Mouse (Mus musculus): ENCODE data around the gene Sfxn2. TPM values are rescaled to one million over a fixed set of nuclear protein-coding genes. Genes with fewer than 3 reads are reported as not detected.
A peak's percentile ranks its signal among the peaks of the same experiment; 100 is the strongest.

Sfxn2 gene
- polyA plus RNA-seq, 1 experiment from 2014 or later, result 21.0 TPM

- Histone ChIP-seq H3K27me3 (replicated peaks; ENCODE audit: low read depth, poor library complexity, severe bottlenecking) (no peaks in the 10 kb centered on the region), H3K36me3 (replicated peaks) (peaks cover 51% of the 10 kb centered on the region), H3K4me1 (peaks cover 47% of the 10 kb centered on the region), H3K9me3 (no peaks in the 10 kb centered on the region), H3K4me3 (no peak overlapping the region), H3K27ac (replicated peaks) (no peak overlapping the region)
- no peak for DNase-seq (ENCODE audit: low spot score)
- 85% methylated on average over 11 of the region's 11 CpGs for WGBS
Measured at GRCm38 (mm10) chr19:46616378-46616777, 43.2 kb downstream of the Sfxn2 start.

- Histone ChIP-seq H3K27ac (replicated peaks) (no peak overlapping the region), H3K4me1 (peaks cover 56% of the 10 kb centered on the region), H3K4me3 (no peak overlapping the region), H3K36me3 (replicated peaks) (peaks cover 54% of the 10 kb centered on the region), H3K27me3 (replicated peaks; ENCODE audit: low read depth, poor library complexity, severe bottlenecking) (no peaks in the 10 kb centered on the region), H3K9me3 (no peaks in the 10 kb centered on the region)
- 93% methylated on average over 8 of the region's 8 CpGs for WGBS
- DNase-seq (ENCODE audit: low spot score), result no peak
Measured at GRCm38 (mm10) chr19:46617361-46617760, 44.2 kb downstream of the Sfxn2 start.

DNA sequence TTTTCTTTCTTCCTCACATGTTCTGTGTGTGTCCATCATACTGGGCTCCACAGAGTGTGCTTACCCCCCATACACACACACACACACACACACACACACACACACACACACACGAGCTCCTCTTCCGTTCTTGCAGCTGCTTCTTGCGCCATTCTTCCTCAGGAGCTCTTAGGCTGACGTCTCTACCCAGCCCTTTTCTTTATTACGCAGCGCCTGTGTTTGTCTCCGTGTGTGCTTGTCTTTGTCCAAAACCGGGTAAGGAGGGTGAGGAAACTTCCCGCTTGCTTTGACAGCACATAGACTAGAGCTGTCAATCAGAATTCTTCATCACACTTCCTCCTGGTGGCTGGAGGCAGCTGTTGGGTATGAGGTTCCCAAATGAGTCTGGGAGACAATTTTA is 45.2 kb downstream of the Sfxn2 start:
- peaks cover 46% of the 10 kb centered on the region for H3K36me3 ChIP-seq (replicated peaks)
- no peak overlapping the region for H3K4me3 ChIP-seq
- peaks cover 66% of the 10 kb centered on the region for H3K4me1 ChIP-seq
- WGBS, result 75% methylated on average over 9 of the region's 9 CpGs
- H3K27ac ChIP-seq (replicated peaks), result 0 out of 2 replicates have a peak overlapping the region, but pooled peaks have one; percentile 4
- no peaks in the 10 kb centered on the region for H3K9me3 ChIP-seq
- DNase-seq (ENCODE audit: low spot score), result no peak
- H3K27me3 ChIP-seq (replicated peaks; ENCODE audit: low read depth, poor library complexity, severe bottlenecking), result no peaks in the 10 kb centered on the region

DNA sequence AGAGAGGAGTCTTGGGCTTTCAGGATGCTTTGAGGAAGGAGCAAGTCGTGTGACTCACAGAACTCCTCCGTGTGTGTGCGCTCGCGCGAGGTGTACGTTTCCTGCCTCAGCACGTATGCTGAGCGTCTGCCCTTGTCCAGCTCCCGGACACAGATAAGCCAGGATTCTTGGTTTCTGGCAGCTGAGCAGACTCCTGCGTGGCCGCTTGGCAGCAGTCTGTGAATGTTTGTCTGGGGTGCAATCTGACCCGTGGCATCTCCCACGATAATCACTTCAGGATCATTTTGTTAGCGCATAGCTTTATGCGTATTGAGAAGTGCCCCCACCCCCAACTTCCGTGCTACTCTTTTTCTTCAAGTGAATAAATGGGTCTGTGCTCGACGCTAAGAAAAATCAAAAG is 45.8 kb downstream of the Sfxn2 start:
- Histone ChIP-seq H3K36me3 (replicated peaks) (peaks cover 40% of the 10 kb centered on the region), H3K9me3 (no peaks in the 10 kb centered on the region), H3K4me3 (no peak overlapping the region), H3K27me3 (replicated peaks; ENCODE audit: low read depth, poor library complexity, severe bottlenecking) (no peaks in the 10 kb centered on the region), H3K27ac (replicated peaks) (no peak overlapping the region), H3K4me1 (peaks cover 73% of the 10 kb centered on the region)
- WGBS, result 86% methylated on average over 19 of the region's 19 CpGs
- DNase-seq (ENCODE audit: low spot score), result no peak

- Histone ChIP-seq H3K4me1 (peaks cover 78% of the 10 kb centered on the region), H3K9me3 (no peaks in the 10 kb centered on the region), H3K27ac (replicated peaks) (no peak overlapping the region), H3K4me3 (no peak overlapping the region), H3K27me3 (replicated peaks; ENCODE audit: low read depth, poor library complexity, severe bottlenecking) (no peaks in the 10 kb centered on the region), H3K36me3 (replicated peaks) (peaks cover 37% of the 10 kb centered on the region)
- 94% methylated on average over 6 of the region's 6 CpGs for WGBS
- no peak for DNase-seq (ENCODE audit: low spot score)
Measured at GRCm38 (mm10) chr19:46619518-46619917, 46.4 kb downstream of the Sfxn2 start.

GRCm38 (mm10) chr19:46620016-46620808 is 47.0 kb downstream of the Sfxn2 start:
- no peak for DNase-seq (ENCODE audit: low spot score)
- Histone ChIP-seq H3K27me3 (replicated peaks; ENCODE audit: low read depth, poor library complexity, severe bottlenecking) (no peaks in the 10 kb centered on the region), H3K36me3 (replicated peaks) (peaks cover 39% of the 10 kb centered on the region), H3K27ac (replicated peaks) (no peak overlapping the region; the same call in 1 of the 2 replicates), H3K9me3 (no peaks in the 10 kb centered on the region), H3K4me1 (peaks cover 85% of the 10 kb centered on the region), H3K4me3 (no peak overlapping the region)
- 82% methylated on average over 14 of the region's 14 CpGs for WGBS

DNA sequence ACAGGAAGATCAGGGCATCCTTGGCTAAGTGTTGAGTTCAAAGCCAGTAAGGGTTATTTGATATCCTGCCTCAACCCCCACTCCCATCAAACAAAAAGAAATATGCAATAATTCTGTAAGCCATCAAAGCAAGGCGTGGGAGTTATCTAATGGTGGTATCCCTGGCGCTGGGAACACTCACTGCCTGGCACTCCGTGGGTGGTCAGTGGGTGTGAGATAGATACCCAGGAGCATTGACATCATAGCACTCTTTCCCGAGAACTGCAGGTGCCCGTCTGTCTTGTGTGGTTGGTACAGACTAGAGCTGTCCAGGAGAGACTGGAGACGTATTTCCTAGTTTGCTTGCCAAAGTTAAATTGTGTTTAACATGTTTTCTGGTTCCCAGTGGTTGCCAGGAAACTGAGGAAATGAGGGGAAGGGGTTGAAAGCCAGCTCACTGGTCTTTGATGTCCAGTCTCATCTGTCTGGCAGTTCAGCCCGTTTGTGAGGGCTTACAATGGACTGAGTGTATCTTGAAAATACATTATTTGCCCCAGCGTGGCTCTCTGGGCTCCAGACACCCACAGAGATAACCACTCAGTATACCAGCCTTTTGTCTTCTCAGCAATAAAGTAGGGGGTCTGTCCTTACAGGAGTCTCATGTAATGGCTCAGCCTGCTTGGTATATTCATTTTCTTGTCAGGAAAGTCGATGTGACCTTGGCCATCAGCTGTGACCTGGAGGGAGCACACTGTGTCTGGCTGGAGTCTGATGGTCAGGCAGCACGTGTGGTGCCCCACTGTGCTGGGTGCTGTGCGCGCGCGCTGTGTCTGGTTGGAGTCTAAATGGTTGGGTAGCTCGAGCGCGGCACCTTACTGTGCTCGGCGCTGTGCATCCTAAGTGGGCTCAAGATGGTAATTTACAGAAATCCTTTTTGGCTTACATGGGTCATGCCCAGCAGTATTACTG is 48.3 kb downstream of the Sfxn2 start:
- Histone ChIP-seq H3K4me1 (peaks cover 86% of the 10 kb centered on the region), H3K36me3 (replicated peaks) (peaks cover 41% of the 10 kb centered on the region), H3K27ac (replicated peaks) (peak overlapping the region; percentile 88), H3K4me3 (no peak overlapping the region), H3K9me3 (no peaks in the 10 kb centered on the region), H3K27me3 (replicated peaks; ENCODE audit: low read depth, poor library complexity, severe bottlenecking) (no peaks in the 10 kb centered on the region)
- WGBS, result 74% methylated on average over 19 of the region's 19 CpGs
- DNase-seq (ENCODE audit: low spot score), result no peak

DNA sequence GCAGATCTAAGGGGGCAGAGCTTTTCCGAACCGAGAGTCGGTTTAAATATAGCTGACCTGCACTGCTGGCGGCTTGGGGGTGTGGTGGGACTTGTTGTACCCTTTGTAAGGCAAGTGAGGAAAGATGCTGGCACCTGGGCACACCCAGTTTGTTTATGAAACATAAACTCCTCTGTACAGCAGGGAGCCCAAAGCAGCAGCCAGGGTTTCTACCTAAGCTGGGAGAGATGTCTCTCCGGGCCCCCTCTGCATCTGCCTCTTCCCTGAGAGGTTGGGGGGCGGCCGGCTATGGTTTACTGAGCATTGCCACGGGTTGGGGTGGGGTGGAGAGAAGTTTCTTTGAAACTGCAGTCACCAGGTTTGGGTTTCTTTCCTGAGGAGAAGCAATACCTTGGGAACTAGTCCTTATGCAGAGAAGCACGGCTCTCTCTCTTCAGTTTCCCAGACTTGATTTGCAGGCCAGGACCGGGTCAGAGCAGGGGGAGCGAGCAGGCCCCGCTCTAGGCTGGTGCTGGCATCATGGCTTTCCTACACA is 49.6 kb downstream of the Sfxn2 start:
- Histone ChIP-seq H3K27me3 (replicated peaks; ENCODE audit: low read depth, poor library complexity, severe bottlenecking) (no peaks in the 10 kb centered on the region), H3K4me1 (peaks cover 89% of the 10 kb centered on the region), H3K27ac (replicated peaks) (peak overlapping the region; percentile 88), H3K4me3 (peak overlapping the region; percentile 58), H3K36me3 (replicated peaks) (peaks cover 42% of the 10 kb centered on the region), H3K9me3 (no peaks in the 10 kb centered on the region)
- DNase-seq (ENCODE audit: low spot score), result no peak
- 32% methylated on average over 12 of the region's 12 CpGs for whole genome bisulfite sequencing

- 3% methylated on average over 16 of the region's 16 CpGs for WGBS
- Histone ChIP-seq H3K4me3 (peak overlapping the region; percentile 58), H3K4me1 (peaks cover 91% of the 10 kb centered on the region), H3K27ac (replicated peaks) (peak overlapping the region; percentile 88), H3K27me3 (replicated peaks; ENCODE audit: low read depth, poor library complexity, severe bottlenecking) (no peaks in the 10 kb centered on the region), H3K9me3 (no peaks in the 10 kb centered on the region), H3K36me3 (replicated peaks) (peaks cover 41% of the 10 kb centered on the region)
- peak; percentile 75 for DNase-seq (ENCODE audit: low spot score)
Measured at GRCm38 (mm10) chr19:46623194-46623667, 50.1 kb downstream of the Sfxn2 start.

GRCm38 (mm10) chr19:46623790-46624772 is 50.9 kb downstream of the Sfxn2 start:
- peaks cover 47% of the 10 kb centered on the region for H3K36me3 ChIP-seq (replicated peaks)
- H3K4me1 ChIP-seq, result peaks cover 83% of the 10 kb centered on the region
- 16% methylated on average over 19 of the region's 19 CpGs for WGBS
- H3K4me3 ChIP-seq, result peak overlapping the region; percentile 58
- H3K9me3 ChIP-seq, result no peaks in the 10 kb centered on the region
- peak overlapping the region; percentile 88 for H3K27ac ChIP-seq (replicated peaks)
- DNase-seq (ENCODE audit: low spot score), result peak; percentile 77
- H3K27me3 ChIP-seq (replicated peaks; ENCODE audit: low read depth, poor library complexity, severe bottlenecking), result no peaks in the 10 kb centered on the region

GRCm38 (mm10) chr19:46625015-46625414 is 51.9 kb downstream of the Sfxn2 start:
- Histone ChIP-seq H3K27ac (replicated peaks) (peak overlapping the region; percentile 88), H3K4me3 (peak overlapping the region; percentile 58; the same call in 1 of the 2 replicates), H3K9me3 (no peaks in the 10 kb centered on the region), H3K4me1 (peaks cover 78% of the 10 kb centered on the region), H3K36me3 (replicated peaks) (peaks cover 41% of the 10 kb centered on the region), H3K27me3 (replicated peaks; ENCODE audit: low read depth, poor library complexity, severe bottlenecking) (no peaks in the 10 kb centered on the region)
- no peak for DNase-seq (ENCODE audit: low spot score)
- 93% methylated on average over 12 of the region's 12 CpGs for WGBS

Measured in embryonic facial prominence, embryonic 10.5 days (tissue).